23 mouse cellular contexts compared by ENCODE assay signal in genomic region chr17:86731273-86731672, GRCm38 (mm10). TPM values are rescaled to one million over a fixed set of nuclear protein-coding genes. Genes with fewer than 3 reads are reported as not detected.
DNase-seq lines count a peak whose midpoint lies in the region; TF ChIP-seq lines count a peak whose summit lies in the region.
"Had no signal": no experiment of that assay in that cellular context is flagged by ENCODE, and none has a peak within 500 bp of the region (broad histone marks: within the 10 kb centered on the region; RNA-seq: fewer than 3 reads in every experiment).

No protein-coding gene starts in this region.

- intact Hi-C loops in left cerebral cortex, adult 2 months (cut with DNase I): no loop called here
- intact Hi-C loops in left cerebral cortex, postnatal 10 days (cut with DNase I): no loop called here

- peaks cover 10% of the 10 kb centered on the region for H3K4me1 ChIP-seq in heart, embryonic 10.5 days
- H3K4me1 ChIP-seq in brown adipose tissue, adult 24 weeks (ENCODE audit: control insufficient read depth, insufficient read depth, insufficient read length, low read length): peaks cover 40% of the 10 kb centered on the region
- H3K4me1 ChIP-seq: midbrain, embryonic 15.5 days had no signal

- DNase-seq in heart, embryonic 10.5 days (ENCODE audit: low spot score): peak; percentile 86
- no peak for DNase-seq in heart, adult 8-10 months (ENCODE audit: low spot score)
- DNase-seq in left cerebral cortex, adult 2 months (ENCODE audit: extremely low spot score in 1 of 2, low spot score in 2 of 2): no peak
- no peak for DNase-seq in left cerebral cortex, postnatal 10 days (ENCODE audit: extremely low spot score in 1 of 2, low spot score in 2 of 2)
- no peak for DNase-seq in spleen, adult 12 weeks (ENCODE audit: low spot score)
- DNase-seq in right cerebral cortex, postnatal 36 days (ENCODE audit: low spot score in 2 of 2): no peak
- DNase-seq: cerebellum, adult 11 months; cerebellum, adult 9-10 months; right cerebral cortex, postnatal 25 days; thymus, postnatal 25 days had no signal

- WGBS in heart, embryonic 10.5 days: 74% methylated on average over 6 of the region's 6 CpGs

- no peaks in the 10 kb centered on the region for H3K9me3 ChIP-seq in heart, embryonic 10.5 days
- H3K9me3 ChIP-seq: forebrain, embryonic 13.5 days; heart, embryonic 13.5 days; hindbrain, embryonic 12.5 days; intestine, embryonic 15.5 days; limb, embryonic 12.5 days; midbrain, embryonic 10.5 days; midbrain, embryonic 15.5 days; neural tube, embryonic 15.5 days had no signal

- peaks cover 10% of the 10 kb centered on the region for H3K27me3 ChIP-seq in heart, embryonic 10.5 days (ENCODE audit: insufficient read depth, poor library complexity, severe bottlenecking)
- H3K27me3 ChIP-seq: forebrain, embryonic 13.5 days; heart, embryonic 13.5 days; hindbrain, embryonic 12.5 days; intestine, embryonic 15.5 days; limb, embryonic 12.5 days; midbrain, embryonic 15.5 days; neural tube, embryonic 15.5 days had no signal

- no peaks in the 10 kb centered on the region for H3K36me3 ChIP-seq in heart, embryonic 10.5 days
- H3K36me3 ChIP-seq: heart, embryonic 13.5 days; hindbrain, embryonic 12.5 days; intestine, embryonic 15.5 days; limb, embryonic 12.5 days; midbrain, embryonic 10.5 days; midbrain, embryonic 15.5 days; neural tube, embryonic 15.5 days had no signal

- H3K27ac ChIP-seq in heart, embryonic 10.5 days: peak overlapping the region; percentile 86
- H3K27ac ChIP-seq in left cerebral cortex, adult 2 months: 0 out of 2 replicates have a peak overlapping the region, but pooled peaks have one; percentile 6
- H3K27ac ChIP-seq in brown adipose tissue, adult 24 weeks (replicated peaks; ENCODE audit: low read depth, low read length): peak overlapping the region; percentile 85
- H3K27ac ChIP-seq: forebrain, embryonic 13.5 days; heart, embryonic 13.5 days; hindbrain, embryonic 12.5 days; hindbrain, postnatal 0 days; intestine, embryonic 15.5 days; liver, embryonic 14.5 days; midbrain, embryonic 15.5 days; neural tube, embryonic 15.5 days; stomach, postnatal 0 days had no signal

- H3K4me3 ChIP-seq in heart, embryonic 10.5 days: no peak overlapping the region
- no peak overlapping the region for H3K4me3 ChIP-seq in left cerebral cortex, adult 2 months
- no peak overlapping the region for H3K4me3 ChIP-seq in brown adipose tissue, adult 24 weeks (ENCODE audit: insufficient read depth, low read depth, low read length)
- H3K4me3 ChIP-seq: forebrain, embryonic 13.5 days; heart, embryonic 13.5 days; hindbrain, embryonic 12.5 days; intestine, embryonic 15.5 days; limb, embryonic 12.5 days; midbrain, embryonic 15.5 days; neural tube, embryonic 15.5 days had no signal

- no peak for TF ChIP-seq CTCF in left cerebral cortex, adult 2 months (IDR thresholded peaks at IDR 0.05)

RNA-seq across cellular contexts. Expression of gene Epas1, which starts 22.2 kb away (rescaled TPM):
- polyA plus RNA-seq in heart, embryonic 10.5 days (2016; fragmentation: Nextera tagmentation; extraction: Ambion mirVana): 5.8 and 6.0 TPM in 2 replicates
- 100 to 1,000 TPM; 241 to 287 (median 262) TPM for total RNA-seq in heart, adult 8-10 months (2022)
- 10 to 100 TPM; 93.6 to 97.0 TPM for total RNA-seq in left cerebral cortex, adult 2 months (2021)
- total RNA-seq in left cerebral cortex, postnatal 10 days (2021): 10 to 100 TPM; 76.6 to 77.3 TPM
- polyA plus RNA-seq in brown adipose tissue, adult 24 weeks (2012; ENCODE audit: insufficient read depth, insufficient read length, missing spikeins): 196 and 238 TPM in 2 replicates
- total RNA-seq: megakaryocyte progenitor cell, adult 5-6 weeks had no signal

Comparison
In these comparisons a context has a peak if more than half of its experiments do, and no peak if none do; other contexts are left out.
1. H3K27ac ChIP-seq: peak in every context shown above with its lines; median percentile 86 in heart, embryonic 10.5 days; 85 in brown adipose tissue, adult 24 weeks; 6 in left cerebral cortex, adult 2 months.